Mouse (Mus musculus): ENCODE measurements around the gene Snrpf.

The Snrpf gene

DNA sequence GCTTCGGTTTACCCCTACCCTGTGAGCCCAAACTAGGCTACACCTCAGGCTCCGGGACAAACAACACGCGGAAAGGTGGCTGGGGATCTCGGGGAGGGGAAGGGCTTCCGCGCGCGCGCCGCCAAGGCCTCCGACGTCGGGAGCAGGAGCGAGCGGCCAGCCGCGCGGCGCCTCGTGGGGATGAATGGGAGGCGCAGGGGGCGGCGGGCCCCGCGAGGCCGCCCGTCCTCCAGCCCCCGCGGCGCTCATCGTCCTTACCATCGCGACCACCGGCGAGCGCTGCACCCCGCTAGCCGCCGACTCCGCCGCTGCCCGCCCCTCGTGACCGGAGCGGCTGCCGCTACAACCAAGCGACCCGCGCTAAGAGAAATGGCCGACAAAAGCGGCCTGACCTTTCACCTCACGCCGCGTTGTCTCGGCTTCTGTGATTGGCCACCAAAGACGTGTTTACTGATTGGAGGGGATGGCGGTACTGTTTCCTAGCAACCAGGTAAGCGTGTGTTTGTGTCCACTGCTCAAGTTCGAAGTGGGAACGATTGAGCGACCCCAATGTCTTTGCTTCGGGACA is at the start of gene Snrpf:
Gene Snrpf, minus strand, starts transcription at position 426 of the 568 bp plus-strand sequence.
- peak; percentile 91 for DNase-seq

DNA sequence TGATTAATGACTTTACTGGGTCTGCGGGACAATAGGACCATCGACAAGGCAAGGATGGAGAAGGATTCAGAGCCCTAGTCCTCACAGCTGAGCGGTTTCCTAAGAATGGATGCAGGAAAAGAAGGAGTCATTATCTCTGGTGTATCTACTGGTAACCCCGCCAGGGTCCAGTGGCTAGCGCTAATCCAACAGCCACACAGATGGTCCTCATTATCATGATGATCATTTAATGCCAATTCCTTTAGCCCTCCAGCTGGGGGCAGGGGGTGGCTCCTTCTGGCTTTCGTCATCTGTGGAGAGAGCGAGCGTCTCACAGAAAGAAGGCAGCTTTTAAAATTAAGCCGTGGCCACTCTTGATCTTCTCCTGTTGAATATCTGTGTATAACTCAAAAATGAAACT is 46.4 kb upstream of the Snrpf start:
- no peak for DNase-seq

DNA sequence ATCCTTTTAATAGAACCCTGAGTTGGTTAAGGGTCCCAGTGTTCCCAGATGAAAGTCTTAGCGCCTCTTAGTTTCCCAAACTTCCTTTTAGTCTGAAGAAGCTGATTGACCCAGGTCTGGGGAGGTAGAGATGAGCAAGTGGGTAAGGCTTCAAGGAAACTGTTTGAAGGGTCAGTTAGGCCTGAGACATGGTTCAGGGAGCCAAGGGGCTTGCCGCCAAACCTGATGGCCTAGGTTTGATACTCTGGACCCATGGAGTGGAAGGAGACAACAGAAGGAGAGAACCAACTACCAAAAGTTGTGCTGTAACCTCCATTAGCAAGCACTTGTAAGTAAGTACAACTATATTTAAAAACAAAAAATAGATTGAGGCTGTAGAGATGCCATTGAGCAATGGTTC is 44.5 kb upstream of the Snrpf start:
- no peak for DNase-seq

DNA sequence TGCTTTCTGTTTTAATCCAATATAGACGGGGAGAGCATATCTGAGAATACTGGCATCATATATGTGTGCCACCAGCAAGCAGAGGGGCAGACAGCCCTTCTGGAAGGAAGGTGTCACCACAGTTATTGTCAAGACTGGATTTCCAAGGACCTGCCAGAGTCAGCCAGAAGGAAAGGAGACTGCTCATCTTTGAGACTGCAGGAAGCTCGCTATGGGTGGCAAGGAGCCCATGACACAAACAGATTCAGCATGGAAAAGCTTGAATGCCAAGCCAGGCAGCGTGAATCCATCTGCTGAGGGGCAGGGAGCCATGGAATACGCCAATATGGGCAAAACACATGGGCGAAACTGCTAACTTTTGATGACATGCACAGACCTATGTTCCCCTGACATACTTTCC is 44.1 kb upstream of the Snrpf start:
- DNase-seq = peak; percentile 17

DNA sequence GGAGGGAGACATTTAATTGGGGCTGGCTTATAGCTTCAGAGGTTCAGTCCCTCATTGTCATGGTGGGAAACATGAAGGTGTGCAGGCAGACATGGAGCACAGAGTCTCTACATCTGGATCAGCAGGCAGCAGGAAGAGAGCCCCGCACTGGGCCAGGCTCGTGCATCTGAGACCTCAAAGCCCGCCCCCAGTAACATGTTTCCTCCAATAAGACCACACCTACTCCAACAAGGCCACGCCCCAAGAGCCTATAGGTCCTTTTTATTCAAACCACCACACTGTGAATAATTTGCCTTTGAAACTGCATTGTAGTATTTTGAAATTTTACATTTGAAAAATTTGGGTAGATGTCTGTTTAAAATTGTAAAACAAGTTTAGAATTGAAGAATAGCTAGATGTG is 42.6 kb upstream of the Snrpf start:
- DNase-seq = no peak

DNA sequence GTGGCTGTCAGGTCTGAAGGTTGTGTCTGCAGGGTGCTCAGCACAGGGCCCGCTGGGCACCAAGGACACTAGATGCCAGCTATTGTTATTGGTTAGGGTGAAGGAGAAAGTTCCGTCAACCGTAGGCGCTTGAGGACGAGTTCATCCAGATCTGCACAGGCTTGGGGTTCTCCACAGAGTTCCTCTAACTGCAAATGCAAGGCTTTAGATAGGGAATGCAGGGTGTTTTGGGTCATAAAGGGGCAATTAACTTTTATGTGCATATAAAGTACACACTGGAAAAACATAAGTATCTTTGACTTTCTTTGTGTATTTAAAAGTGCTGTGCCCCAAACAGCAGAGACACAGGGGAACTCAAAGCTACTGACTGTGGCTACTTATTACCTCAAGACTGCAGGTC is 40.8 kb upstream of the Snrpf start:
- no peak for DNase-seq

DNA sequence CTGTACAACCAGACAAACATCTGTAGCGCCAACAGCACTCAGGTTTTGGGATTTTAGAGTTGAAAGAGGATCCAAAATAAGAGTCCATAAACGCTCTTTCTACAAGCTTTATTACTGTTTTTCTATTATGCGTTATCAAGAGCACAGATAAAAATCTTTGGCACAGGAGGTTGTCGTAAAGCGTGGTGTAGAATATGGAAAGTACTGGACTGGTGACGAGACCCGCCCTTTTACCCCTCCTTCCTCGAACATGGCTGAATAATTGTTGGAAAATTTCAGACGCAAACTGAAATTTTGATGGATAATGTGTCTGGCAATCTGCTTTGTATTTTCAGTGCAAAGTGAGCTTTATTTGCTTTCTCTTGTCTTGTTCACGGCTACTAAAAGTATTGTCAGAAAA is 34.6 kb upstream of the Snrpf start:
- DNase-seq = no peak

DNA sequence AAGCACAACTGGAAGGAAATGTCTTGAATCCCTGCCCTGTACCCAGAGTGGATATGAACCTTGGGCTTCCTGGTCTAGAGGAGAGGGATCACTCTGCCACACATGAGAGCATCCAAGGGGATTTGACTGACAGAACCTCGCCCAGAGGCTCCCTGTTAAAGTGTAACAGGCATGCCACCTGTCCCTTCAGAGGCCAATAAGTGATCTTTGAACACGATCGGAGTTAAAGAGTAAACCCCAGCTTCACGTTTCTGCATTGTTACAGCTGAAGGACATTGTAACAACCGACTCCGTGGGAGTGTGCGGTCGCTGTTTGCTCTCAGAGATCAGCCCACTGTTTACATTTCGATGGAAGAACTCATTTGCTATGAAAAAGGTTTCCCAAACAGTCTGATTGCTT is 34.2 kb upstream of the Snrpf start:
- no peak for DNase-seq

DNA sequence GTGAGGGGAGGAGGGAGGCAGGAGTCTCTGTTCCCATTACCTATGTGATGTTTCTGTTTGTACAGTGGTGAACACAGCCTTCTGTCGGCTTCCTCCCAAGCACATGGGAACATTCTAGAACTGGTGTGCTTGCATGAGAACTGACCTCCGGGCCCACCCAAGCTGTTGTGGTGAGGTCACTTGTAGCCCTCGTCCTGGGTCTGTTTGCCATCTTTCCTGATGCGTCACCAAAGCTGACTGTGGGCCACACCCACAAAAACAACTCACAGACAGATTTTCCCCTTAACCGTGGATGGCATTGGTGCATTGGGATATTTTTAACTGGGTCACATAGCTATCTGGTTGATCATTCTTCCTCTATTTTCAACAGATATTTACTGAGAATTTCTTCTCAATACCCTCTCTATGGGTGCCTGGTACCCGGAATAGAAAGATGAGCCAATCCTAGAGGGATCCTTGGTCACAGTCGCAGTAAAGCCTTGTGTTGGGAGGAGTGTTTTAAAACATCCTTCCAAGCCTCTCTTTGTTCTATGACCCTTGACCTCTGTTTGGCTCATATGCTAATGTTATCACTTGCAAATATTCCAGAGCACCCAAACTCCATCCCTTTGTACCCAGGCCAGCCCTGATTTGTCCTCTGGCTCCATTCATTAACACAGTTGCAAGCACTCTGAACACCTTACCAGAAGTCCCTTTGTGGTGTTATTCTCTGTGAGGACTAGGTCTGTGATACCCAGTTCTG is 31.1 kb upstream of the Snrpf start:
- no peak for DNase-seq

DNA sequence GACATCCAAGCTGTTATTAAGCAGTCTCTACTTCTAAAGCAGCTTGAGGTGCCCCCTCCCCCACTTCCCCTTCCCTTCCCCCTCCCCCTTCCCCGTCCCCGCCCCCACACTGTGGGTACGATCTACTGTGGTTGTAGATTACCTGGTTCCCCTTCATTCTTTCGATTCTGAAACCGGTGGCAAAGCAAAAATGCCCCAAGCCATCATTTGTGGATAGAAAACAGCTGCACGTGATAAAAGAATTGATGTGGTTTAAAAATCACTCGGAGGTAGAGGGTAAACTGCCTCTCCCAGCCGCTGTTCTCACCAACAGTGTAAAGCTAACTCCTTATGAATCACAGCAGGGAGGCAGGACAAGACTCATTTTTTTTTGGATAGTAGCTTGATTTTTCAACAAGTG is 25.3 kb upstream of the Snrpf start:
- no peak for DNase-seq

DNA sequence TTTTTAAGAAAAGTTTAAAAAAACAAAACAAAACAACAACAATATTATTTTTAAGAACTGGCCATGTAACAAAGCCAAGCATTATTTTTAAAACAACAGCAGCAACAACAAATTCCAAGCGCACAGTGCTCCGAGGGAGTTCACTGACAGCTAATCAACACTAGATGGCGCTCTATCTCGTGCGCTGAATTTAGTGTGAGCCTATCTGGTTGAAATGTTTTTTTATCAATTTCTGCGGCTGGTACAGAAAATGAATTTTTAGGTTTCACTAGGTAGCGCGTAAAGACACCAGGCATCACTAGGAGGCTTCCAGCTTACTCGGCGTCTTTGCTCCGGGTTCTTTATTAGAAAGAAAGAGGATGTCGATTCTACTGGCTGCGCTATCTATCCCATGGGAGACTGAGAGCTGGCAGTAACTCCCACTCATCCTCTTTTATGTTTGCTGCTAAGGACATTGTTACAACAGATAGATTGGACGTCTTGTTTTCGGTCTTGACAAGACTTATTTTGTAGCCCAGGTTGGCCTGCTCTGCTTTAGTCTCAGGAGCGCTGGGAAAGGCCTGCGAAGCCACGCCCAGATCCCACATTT is 22.0 kb upstream of the Snrpf start:
- DNase-seq = peak; percentile 13

DNA sequence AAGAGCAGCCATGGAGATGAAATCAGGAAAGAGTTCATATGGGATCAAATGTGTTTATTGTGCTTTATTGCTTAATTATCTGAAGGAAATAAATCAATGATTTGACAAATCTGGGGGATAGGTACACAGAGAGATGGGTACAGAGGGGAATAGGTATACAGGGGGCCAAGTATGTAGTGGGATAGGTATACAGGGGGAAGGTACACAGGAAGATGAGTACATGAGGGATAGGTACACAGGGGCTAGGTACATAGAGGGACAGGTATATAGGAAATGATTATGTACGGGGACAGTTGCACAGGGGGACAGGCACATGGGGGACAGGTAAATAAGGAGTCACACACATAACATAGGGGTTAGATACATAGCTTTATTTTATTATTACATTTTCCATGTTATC is 21.4 kb upstream of the Snrpf start:
- DNase-seq = no peak

DNA sequence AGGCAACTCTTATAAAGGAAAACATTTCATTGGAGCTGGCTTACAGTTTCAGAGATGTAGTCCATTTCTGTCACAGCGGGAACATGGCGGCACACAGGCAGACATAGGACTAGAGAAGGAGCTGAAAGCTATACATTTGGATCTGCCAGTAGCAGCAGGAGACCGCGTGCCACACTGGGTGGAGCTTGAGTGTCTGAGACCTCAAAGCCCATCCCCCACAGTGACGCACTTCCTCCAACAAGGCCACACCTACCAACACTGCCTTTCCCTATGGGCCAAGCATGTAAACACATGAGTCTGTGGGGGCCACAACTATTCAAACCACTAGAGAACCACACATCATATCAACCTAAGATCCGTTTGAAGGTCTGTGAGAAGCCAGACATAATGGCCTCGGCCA is 19.7 kb upstream of the Snrpf start:
- no peak for DNase-seq

DNA sequence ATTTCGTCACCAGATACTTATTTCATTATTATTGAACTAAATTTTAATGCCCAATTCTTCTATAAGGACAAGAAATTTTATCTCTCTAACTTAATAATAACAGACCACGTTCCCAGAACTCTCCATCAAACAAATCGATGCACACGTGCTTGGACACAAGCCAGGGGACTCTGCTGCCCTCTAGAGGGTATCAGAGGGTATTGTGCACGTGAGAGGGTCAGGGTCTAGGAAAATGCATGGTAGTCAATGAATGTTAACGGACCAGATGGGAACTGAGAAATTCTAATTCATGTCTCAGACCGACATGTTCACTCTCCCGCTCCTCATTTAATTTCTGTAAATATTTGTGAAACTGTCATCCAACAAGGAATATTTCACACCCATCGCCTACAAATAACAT is 18.5 kb upstream of the Snrpf start:
- DNase-seq = no peak

DNA sequence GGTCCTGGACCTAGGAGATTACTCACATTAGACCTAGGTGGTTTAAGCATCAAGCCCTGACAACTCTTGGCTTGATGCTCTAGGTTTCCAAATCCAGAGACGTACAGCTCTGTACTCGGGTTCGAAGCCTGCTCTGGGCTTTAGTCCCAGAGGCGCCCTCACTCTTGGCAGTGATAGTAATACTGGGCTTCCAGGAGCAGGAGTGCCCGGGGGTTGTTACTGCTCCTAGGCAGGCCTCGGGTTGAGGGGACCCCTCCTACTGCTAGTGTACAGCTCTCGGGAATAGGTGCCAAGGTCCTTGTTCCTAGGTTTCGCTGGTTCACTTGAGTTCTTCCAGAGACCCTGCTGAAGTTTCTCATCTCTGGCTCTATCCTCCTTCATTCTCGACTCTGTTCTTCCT is 16.8 kb upstream of the Snrpf start:
- no peak for DNase-seq

DNA sequence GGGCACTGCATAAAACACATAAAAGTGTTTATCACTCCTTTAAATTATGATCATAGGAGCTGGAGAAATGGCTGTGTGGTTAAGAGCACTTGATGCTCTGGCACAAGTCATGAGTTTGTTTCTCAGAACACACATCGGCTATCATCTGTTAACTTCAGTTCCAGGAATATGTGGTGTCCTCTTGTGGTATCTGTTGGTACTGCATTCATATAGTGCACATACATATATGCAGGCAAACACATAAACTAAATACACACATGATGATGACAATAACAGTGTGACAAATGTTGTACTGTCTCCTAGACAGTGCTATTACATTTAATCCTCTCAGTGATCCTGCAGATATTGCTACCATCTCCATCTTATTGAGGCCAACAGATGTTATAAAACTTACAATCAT is 13.8 kb upstream of the Snrpf start:
- DNase-seq = no peak

DNA sequence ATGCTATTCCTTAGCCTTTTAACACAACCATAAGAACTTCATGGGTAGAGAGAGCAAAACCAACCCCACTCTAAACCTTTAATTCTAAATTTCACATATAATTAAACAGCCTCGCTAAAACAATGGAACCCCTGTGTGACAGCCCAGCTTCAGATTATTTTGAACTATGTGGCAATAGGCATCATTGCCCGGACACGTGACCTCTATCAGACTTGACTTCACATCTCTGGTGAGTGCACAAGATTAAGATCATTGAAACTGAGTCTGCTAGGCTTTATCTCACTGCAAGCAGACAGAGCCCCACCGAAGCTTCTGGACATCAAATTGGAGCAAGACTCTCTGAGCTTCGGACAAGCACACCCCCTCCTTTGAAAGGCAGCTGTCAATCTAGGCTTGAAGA is 12.8 kb upstream of the Snrpf start:
- DNase-seq = no peak

DNA sequence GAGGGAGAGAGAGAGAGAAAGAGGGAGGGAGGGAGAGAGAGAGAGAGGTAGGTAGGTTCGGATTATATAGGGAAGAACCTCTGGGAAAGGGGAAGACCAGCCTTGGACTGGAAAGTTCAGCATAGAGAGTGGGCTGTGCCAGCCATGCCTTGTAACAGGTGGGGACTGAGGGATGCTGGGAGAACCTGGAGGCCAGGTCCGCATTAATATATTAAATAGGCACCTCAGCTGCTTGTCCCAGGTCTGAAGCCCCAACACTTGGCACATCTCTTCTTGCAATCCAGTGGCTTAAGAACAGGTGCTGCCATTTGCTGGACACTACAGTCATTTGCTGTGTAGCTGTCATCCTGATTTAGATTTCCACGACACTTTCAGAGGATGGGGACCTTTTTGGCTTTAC is 7.1 kb upstream of the Snrpf start:
- no peak for DNase-seq

DNA sequence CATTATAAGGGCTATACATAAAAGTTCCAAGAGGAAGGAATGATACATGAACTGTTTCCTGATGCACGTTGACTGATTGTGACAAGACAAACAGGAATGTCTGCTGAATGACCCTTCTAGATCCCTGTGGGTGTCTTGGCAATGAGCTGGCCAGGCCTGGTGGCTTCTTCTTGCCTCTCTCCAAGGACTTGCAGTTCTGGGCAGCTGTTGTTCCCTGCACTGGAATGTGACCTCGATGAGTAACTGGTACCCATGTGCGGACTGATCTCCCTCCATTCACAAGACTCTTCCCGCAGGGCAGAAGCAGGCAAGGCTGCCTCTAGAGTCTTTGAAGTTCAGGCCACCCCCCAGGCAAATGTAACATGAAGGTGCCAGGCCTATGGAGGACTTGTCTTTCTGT is 6.3 kb upstream of the Snrpf start:
- no peak for DNase-seq

DNA sequence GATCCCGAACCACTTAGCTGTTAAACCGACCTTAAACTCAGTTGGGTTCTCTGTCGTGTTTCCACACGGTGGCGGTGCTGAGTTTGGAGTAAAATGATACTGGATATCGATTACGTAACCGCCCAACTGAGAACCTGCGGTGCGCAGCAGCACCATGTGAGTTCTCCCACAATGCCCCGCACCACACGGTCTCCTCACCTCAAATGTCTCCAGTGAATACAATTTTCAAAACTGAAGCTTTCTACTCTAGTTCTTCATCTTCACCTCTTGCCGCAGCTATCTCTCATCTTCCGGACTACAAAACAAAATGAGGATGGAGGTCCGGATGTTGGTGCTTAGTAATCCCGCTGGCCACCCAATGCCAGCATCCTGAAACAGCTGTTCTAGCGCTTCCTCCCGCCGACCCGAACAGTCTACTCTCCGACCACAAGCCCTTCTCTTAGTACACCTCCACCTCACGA is 4.5 kb upstream of the Snrpf start:
- peak; percentile 82 for DNase-seq

DNA sequence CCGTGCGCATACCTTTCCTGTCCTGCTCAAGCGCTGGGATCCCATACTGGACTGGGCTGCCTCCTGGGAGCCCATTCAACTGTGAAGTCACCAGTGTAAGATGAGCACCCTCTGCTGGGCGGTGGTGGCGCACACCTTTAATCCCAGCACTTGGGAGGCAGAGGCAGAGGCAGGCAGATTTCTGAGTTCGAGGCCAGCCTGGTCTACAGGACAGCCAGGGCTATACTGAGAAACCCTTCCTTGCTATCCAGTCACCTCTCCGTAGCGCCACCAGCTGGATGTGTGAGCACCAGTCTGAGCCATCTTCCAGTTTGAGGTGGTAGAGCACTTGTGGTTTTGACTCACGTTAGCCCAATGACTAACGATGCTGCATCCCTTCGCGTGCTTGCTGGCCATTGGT is 3.0 kb upstream of the Snrpf start:
- no peak for DNase-seq

DNA sequence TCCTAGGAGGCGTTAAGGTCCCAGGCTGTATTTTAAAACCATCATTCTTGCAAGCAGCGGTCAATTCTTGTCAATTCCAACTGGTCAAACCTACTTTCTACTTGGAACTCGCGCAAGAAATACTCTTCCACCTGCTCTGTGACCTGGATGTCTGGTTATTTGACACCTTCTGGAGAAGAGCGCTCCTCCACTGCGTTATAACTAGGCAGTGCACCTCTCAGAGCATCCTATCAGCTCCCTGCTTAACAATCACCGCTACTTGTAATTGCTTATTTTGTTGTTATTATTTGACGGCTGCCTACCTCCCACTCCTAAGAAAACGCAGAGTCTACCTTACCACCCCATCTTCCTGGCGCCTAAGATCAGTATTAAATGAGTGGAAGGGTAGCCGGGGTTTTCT is 710 bp downstream of the Snrpf start:
- DNase-seq = no peak

DNA sequence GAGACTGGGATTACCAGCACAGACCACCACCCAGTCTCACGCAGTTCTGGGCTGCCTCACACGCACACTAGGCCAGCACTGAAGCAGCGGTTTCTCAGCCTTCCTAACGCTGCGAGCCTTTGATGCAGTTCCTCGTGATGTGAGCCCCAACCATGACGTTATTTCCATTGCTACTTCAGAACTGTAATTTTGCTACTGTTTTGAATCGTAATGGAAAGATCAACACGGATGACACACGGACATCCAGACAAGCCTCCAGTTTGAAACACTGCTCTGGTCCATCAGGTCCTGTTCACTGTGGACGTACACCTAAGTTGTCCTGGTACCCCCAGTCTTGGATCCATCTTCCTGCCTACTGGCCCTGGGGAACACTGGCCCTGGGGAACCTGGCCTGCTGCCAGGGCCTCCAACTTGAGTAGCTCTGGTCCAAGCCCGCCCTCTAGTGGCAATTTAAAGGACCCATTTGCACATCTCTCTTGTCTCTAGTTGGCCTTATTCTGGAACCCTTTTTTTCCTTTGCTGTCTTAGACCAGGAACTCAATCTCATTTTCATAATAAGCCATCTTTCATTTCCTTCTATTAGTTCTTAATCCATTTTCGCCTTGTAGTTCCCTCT is 12.1 kb downstream of the Snrpf start:
- DNase-seq = peak; percentile 52

DNA sequence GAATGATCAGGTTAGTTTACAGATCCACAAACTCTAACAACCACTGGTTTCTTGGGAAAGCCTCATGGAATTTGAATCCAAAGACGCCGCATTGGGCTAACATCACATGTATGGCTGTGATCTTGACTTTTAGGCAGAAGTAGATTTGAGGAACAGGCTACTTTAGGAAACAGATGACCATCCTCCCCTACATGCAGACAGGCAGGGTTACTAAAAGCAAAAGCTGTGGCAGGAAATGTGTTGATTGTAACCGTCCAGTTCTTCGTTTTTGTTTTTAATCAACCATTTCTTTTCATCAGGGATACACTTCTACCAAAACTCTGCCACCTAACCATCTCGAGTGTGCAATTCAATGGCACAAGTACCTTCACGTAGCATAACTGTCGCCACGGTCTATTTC is 13.5 kb downstream of the Snrpf start:
- DNase-seq = no peak
